Mouse (Mus musculus): Measurements from ENCODE around the gene Naa25.

The Naa25 gene

DNA sequence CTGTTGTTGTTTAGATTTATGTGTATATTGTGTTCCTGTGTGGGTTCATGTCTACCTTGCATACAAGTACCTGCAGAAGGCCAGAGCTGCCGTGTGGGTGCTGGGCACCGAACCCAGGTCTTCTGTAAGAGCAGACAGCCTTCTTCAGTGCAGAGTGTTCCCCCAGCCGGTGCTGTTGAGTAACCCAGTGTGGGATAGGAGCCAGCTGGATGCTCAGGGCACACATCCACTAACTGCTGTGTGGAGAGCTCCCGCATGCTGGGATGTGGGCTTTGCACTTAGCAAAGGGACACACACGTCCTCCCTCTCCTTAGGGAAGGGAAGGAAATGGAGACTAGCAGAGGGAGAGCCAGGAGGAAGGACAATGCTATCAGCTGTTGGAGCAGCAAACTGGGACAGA is 40.4 kb downstream of the Naa25 start:
- Histone ChIP-seq H3K36me3 (ENCODE audit: insufficient read depth, low read length) (peaks cover 100% of the 10 kb centered on the region), H3K4me3 (replicated peaks; ENCODE audit: low read length) (no peak overlapping the region), H3K27me3 (ENCODE audit: insufficient read depth, low read length) (no peaks in the 10 kb centered on the region), H3K9me3 (ENCODE audit: low read length) (no peaks in the 10 kb centered on the region), H3K4me1 (replicated peaks; ENCODE audit: low read depth, low read length) (peaks cover 33% of the 10 kb centered on the region)
- no peak for TF ChIP-seq CTCF (conservative IDR thresholded peaks at IDR 0.05; ENCODE audit: low read length)
- no peak for TF ChIP-seq POU5F1 (IDR thresholded peaks at IDR 0.05; ENCODE audit: borderline replicate concordance, low read length)
- TF ChIP-seq NANOG (IDR thresholded peaks at IDR 0.05; ENCODE audit: borderline replicate concordance, low read length), result no peak

DNA sequence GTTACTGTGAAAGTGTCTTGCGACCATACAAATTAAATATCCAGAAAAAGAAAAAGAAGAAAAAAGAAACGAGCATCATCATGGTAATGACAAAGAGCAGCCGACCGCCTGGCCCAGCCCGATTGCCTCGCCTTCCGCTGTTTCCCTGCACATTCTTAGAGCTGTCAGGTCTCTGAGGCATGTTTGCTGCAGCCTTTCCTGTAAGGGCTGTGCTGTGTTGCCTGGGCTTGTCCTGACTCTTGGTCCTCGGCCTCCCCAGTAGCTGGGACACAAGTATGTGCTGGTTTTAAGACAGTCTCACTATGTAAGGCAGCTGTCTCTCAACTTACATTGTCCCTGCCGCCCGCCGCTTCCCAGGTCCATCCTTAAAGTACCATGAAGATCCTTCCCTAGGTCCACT is 41.0 kb downstream of the Naa25 start:
- Histone ChIP-seq H3K9me3 (ENCODE audit: low read length) (no peaks in the 10 kb centered on the region), H3K36me3 (ENCODE audit: insufficient read depth, low read length) (peaks cover 100% of the 10 kb centered on the region), H3K4me1 (replicated peaks; ENCODE audit: low read depth, low read length) (peaks cover 33% of the 10 kb centered on the region), H3K27me3 (ENCODE audit: insufficient read depth, low read length) (no peaks in the 10 kb centered on the region), H3K4me3 (replicated peaks; ENCODE audit: low read length) (no peak overlapping the region)
- TF ChIP-seq POU5F1 (IDR thresholded peaks at IDR 0.05; ENCODE audit: borderline replicate concordance, low read length) (no peak), CTCF (conservative IDR thresholded peaks at IDR 0.05; ENCODE audit: low read length) (no peak), NANOG (IDR thresholded peaks at IDR 0.05; ENCODE audit: borderline replicate concordance, low read length) (no peak)

DNA sequence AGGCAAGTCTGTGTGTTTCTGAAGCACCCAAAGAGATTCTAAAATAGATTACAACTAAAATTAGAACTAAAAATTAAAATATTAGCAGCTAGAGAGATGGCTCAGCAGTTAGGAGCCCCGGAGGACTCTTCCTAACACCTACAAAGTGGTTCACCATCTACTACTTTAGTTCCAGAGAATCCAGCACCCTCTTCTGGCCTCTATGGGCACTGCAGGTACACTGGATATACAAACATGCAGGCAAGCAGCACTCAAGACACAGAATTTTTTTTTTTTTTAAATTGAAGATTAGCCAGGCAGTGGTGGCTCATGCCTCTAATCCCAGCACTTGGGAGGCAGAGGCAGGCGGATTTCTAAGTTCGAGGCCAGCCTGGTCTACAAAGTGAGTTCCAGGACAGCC is 45.8 kb downstream of the Naa25 start:
- Histone ChIP-seq H3K27me3 (ENCODE audit: insufficient read depth, low read length) (no peaks in the 10 kb centered on the region), H3K4me3 (replicated peaks; ENCODE audit: low read length) (no peak overlapping the region), H3K36me3 (ENCODE audit: insufficient read depth, low read length) (peaks cover 100% of the 10 kb centered on the region), H3K4me1 (replicated peaks; ENCODE audit: low read depth, low read length) (peaks cover 46% of the 10 kb centered on the region), H3K9me3 (ENCODE audit: low read length) (no peaks in the 10 kb centered on the region)
- TF ChIP-seq CTCF (conservative IDR thresholded peaks at IDR 0.05; ENCODE audit: low read length), result peak; percentile 80
- no peak for TF ChIP-seq POU5F1 (IDR thresholded peaks at IDR 0.05; ENCODE audit: borderline replicate concordance, low read length)
- no peak for TF ChIP-seq NANOG (IDR thresholded peaks at IDR 0.05; ENCODE audit: borderline replicate concordance, low read length)

DNA sequence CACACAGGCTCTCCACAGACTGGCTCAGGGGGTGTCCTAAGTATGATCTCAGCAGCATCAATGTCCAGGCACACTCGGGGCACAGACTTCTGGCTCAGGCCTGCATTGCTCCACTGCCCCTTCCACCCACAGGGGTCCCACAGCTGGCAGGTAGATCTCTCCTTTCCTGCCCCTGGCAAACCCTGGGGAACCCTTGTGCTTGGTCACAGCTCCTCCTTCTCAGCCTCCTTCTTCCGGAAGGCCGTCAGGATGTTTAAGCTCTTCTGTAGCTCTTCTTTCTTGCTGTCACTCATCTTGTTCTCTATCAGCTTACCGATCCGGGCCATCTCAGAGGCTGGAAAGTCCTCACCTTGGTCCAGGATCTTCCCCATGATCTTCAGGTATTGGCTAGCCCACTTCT is 47.1 kb downstream of the Naa25 start:
- H3K4me3 ChIP-seq (replicated peaks; ENCODE audit: low read length), result no peak overlapping the region
- TF ChIP-seq POU5F1 (IDR thresholded peaks at IDR 0.05; ENCODE audit: borderline replicate concordance, low read length) (no peak), CTCF (conservative IDR thresholded peaks at IDR 0.05; ENCODE audit: low read length) (no peak), NANOG (IDR thresholded peaks at IDR 0.05; ENCODE audit: borderline replicate concordance, low read length) (no peak)
- H3K4me1 ChIP-seq (replicated peaks; ENCODE audit: low read depth, low read length), result peaks cover 47% of the 10 kb centered on the region
- H3K9me3 ChIP-seq (ENCODE audit: low read length), result no peaks in the 10 kb centered on the region
- H3K27me3 ChIP-seq (ENCODE audit: insufficient read depth, low read length), result no peaks in the 10 kb centered on the region
- peaks cover 100% of the 10 kb centered on the region for H3K36me3 ChIP-seq (ENCODE audit: insufficient read depth, low read length)

DNA sequence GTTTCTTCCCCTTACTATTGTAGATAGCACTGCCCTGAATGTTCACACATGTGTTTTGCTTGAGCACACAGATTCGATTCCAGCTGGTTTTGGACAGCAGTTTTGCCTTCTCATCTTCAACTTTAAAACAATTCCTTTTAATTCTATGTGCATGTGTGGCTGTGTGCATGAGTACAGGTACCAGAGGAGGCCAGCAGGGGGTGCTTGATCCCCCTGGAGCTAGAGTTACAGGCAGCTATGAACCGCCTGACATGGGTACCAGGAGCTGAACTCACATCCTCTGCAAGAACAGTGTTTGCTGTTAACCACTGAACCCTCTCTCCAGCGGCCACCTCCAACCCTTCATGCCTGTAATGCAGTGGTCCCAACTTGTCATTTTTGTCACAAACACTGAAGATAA is 50.7 kb downstream of the Naa25 start:
- Histone ChIP-seq H3K27me3 (ENCODE audit: insufficient read depth, low read length) (no peaks in the 10 kb centered on the region), H3K36me3 (ENCODE audit: insufficient read depth, low read length) (peaks cover 72% of the 10 kb centered on the region), H3K9me3 (ENCODE audit: low read length) (no peaks in the 10 kb centered on the region), H3K4me3 (replicated peaks; ENCODE audit: low read length) (no peak overlapping the region), H3K4me1 (replicated peaks; ENCODE audit: low read depth, low read length) (peaks cover 57% of the 10 kb centered on the region)
- TF ChIP-seq NANOG (IDR thresholded peaks at IDR 0.05; ENCODE audit: borderline replicate concordance, low read length) (no peak), CTCF (conservative IDR thresholded peaks at IDR 0.05; ENCODE audit: low read length) (peak; percentile 69), POU5F1 (IDR thresholded peaks at IDR 0.05; ENCODE audit: borderline replicate concordance, low read length) (no peak)

DNA sequence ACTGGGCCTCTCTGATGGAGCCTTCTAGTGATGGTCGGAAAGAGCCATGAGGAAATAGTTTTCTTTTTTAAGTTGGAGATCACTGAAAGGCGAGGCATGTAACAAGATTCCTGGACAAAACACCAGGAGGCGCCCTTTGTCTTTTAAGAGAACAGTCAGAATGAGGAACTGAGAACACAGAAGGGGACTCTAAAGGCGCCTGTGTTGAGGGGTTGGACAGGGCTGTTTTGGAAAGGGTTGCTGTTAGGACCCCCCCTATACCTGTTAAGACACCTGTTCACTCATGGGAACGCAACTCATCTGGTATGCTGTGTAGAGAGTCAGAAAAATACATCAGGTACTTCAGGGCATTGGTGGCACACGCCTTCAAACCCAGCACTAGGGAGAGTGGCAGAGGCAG is 52.2 kb downstream of the Naa25 start:
- peaks cover 66% of the 10 kb centered on the region for H3K36me3 ChIP-seq (ENCODE audit: insufficient read depth, low read length)
- H3K4me1 ChIP-seq (replicated peaks; ENCODE audit: low read depth, low read length), result peaks cover 63% of the 10 kb centered on the region
- H3K4me3 ChIP-seq (replicated peaks; ENCODE audit: low read length), result peak overlapping the region; percentile 99; the same call in 1 of the 2 replicates
- no peaks in the 10 kb centered on the region for H3K27me3 ChIP-seq (ENCODE audit: insufficient read depth, low read length)
- no peaks in the 10 kb centered on the region for H3K9me3 ChIP-seq (ENCODE audit: low read length)
- TF ChIP-seq NANOG (IDR thresholded peaks at IDR 0.05; ENCODE audit: borderline replicate concordance, low read length), result no peak
- TF ChIP-seq CTCF (conservative IDR thresholded peaks at IDR 0.05; ENCODE audit: low read length), result peak; percentile 50

DNA sequence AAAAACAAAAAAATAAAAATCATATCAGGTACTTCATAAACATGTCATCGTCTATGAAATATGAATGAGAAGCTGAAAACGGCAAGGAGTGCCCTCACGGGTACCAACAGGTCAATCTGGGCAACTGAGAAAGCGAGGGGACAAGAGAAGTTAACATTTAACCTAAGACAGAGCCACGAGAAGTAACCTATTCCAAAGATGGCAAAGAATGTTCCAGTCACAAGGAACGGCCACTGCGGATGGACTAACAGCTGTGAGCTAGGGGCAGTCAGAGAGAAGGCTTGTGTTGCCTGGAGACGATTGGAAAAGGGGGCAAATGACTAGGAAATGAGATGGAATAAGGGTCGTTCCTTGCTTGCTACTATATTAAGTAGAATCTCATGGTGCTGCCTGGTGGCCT is 52.7 kb downstream of the Naa25 start:
- H3K36me3 ChIP-seq (ENCODE audit: insufficient read depth, low read length), result peaks cover 61% of the 10 kb centered on the region
- no peaks in the 10 kb centered on the region for H3K27me3 ChIP-seq (ENCODE audit: insufficient read depth, low read length)
- H3K4me3 ChIP-seq (replicated peaks; ENCODE audit: low read length), result peak overlapping the region; percentile 99; the same call in 1 of the 2 replicates
- peaks cover 63% of the 10 kb centered on the region for H3K4me1 ChIP-seq (replicated peaks; ENCODE audit: low read depth, low read length)
- no peak for TF ChIP-seq CTCF (conservative IDR thresholded peaks at IDR 0.05; ENCODE audit: low read length)
- no peak for TF ChIP-seq POU5F1 (IDR thresholded peaks at IDR 0.05; ENCODE audit: borderline replicate concordance, low read length)
- no peak for TF ChIP-seq NANOG (IDR thresholded peaks at IDR 0.05; ENCODE audit: borderline replicate concordance, low read length)
- H3K9me3 ChIP-seq (ENCODE audit: low read length), result no peaks in the 10 kb centered on the region

DNA sequence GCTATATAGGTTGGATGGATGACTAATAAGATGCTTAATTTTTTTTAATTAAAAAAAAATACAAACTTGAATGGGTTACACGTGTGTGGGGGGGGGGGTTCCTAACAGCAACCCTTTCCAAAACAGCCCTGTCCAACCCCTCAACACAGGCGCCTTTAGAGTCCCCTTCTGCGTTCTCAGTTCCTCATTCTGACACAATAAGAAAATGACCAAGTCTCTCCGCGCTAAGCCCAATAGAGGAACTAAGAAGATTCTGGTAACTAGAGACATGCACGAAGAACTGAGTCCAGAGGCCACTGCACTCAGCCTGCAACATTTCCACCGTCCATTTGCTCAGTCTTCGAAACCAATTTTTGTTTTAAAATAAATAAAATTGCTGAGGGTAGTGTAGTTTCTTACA is 53.5 kb downstream of the Naa25 start:
- peak overlapping the region; percentile 99 for H3K4me3 ChIP-seq (replicated peaks; ENCODE audit: low read length)
- peaks cover 54% of the 10 kb centered on the region for H3K36me3 ChIP-seq (ENCODE audit: insufficient read depth, low read length)
- TF ChIP-seq NANOG (IDR thresholded peaks at IDR 0.05; ENCODE audit: borderline replicate concordance, low read length) (no peak), CTCF (conservative IDR thresholded peaks at IDR 0.05; ENCODE audit: low read length) (0 out of 2 replicates have a peak, but pooled peaks have one; percentile 2)
- H3K9me3 ChIP-seq (ENCODE audit: low read length), result no peaks in the 10 kb centered on the region
- no peaks in the 10 kb centered on the region for H3K27me3 ChIP-seq (ENCODE audit: insufficient read depth, low read length)
- peaks cover 68% of the 10 kb centered on the region for H3K4me1 ChIP-seq (replicated peaks; ENCODE audit: low read depth, low read length)

DNA sequence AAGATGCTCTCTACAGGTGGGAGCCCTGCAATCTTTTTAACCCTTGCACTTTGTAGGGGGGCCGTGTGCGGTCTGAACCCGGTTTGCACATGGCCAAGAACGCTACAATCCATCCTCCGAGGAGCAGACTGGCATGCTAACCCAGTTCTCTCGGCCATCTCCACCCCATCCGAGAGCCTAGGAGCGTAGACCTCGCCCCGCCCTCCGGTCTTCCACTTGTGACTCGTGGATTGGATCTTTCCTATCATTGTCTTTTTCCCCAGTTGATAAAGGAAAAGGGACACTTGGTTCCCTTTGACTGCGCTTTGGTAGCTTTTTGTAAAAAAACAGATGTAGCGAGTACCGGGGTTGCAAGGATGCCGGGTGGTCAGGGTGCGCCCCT is 53.9 kb downstream of the Naa25 start, which contains the start of gene Tmem116:
Gene Tmem116 (plus strand): TSS at position 250 of the 382 bp plus-strand sequence.
- TF ChIP-seq NANOG (IDR thresholded peaks at IDR 0.05; ENCODE audit: borderline replicate concordance, low read length) (no peak), POU5F1 (IDR thresholded peaks at IDR 0.05; ENCODE audit: borderline replicate concordance, low read length) (no peak), CTCF (conservative IDR thresholded peaks at IDR 0.05; ENCODE audit: low read length) (no peak)
- no peaks in the 10 kb centered on the region for H3K9me3 ChIP-seq (ENCODE audit: low read length)
- no peaks in the 10 kb centered on the region for H3K27me3 ChIP-seq (ENCODE audit: insufficient read depth, low read length)
- peaks cover 50% of the 10 kb centered on the region for H3K36me3 ChIP-seq (ENCODE audit: insufficient read depth, low read length)
- peaks cover 70% of the 10 kb centered on the region for H3K4me1 ChIP-seq (replicated peaks; ENCODE audit: low read depth, low read length)
- H3K4me3 ChIP-seq (replicated peaks; ENCODE audit: low read length), result peak within 1 kb of the TSS; percentile 99

Data from E14TG2a.4 (cell line).